18 mouse cellular contexts compared by ENCODE assay signal in genomic region chr10:119211251-119211650, GRCm38 (mm10). TPM values are rescaled to one million over a fixed set of nuclear protein-coding genes. Genes with fewer than 3 reads are reported as not detected.
DNase-seq lines count a peak whose midpoint lies in the region; ATAC-seq and TF ChIP-seq lines count a peak whose summit lies in the region.
"Had no signal": no experiment of that assay in that cellular context is flagged by ENCODE, and none has a peak within 500 bp of the region (broad histone marks: within the 10 kb centered on the region; RNA-seq: fewer than 3 reads in every experiment).

No protein-coding gene starts in this region.

- H3K27me3 ChIP-seq in midbrain, embryonic 13.5 days, result no peaks in the 10 kb centered on the region
- no peaks in the 10 kb centered on the region for H3K27me3 ChIP-seq in midbrain, embryonic 15.5 days (replicated peaks)
- H3K27me3 ChIP-seq: embryonic facial prominence, embryonic 12.5 days; forebrain, embryonic 15.5 days had no signal

- intact Hi-C loops in heart, postnatal 25 days (cut with DNase I), result no loop called here

- H3K4me2 ChIP-seq in midbrain, embryonic 13.5 days (replicated peaks), result no peak overlapping the region
- H3K4me2 ChIP-seq in midbrain, embryonic 15.5 days, result no peak overlapping the region
- H3K4me2 ChIP-seq: embryonic facial prominence, embryonic 12.5 days; forebrain, embryonic 15.5 days had no signal

- no peak for TF ChIP-seq CTCF in brain, embryonic 14.5 days (IDR thresholded peaks at IDR 0.05; ENCODE audit: borderline replicate concordance, extremely low read depth, insufficient read depth, insufficient read length)

- no peak for TF ChIP-seq POLR2A in brain, embryonic 14.5 days (IDR thresholded peaks at IDR 0.05; ENCODE audit: borderline replicate concordance, extremely low read depth, insufficient read depth, insufficient read length, poor library complexity, severe bottlenecking)

- no peaks in the 10 kb centered on the region for H3K9me3 ChIP-seq in midbrain, embryonic 13.5 days
- H3K9me3 ChIP-seq in midbrain, embryonic 15.5 days, result no peaks in the 10 kb centered on the region
- H3K9me3 ChIP-seq: embryonic facial prominence, embryonic 10.5 days; embryonic facial prominence, embryonic 12.5 days; forebrain, embryonic 15.5 days had no signal

- H3K4me3 ChIP-seq in midbrain, embryonic 13.5 days (replicated peaks), result no peak overlapping the region
- no peak overlapping the region for H3K4me3 ChIP-seq in midbrain, embryonic 15.5 days
- H3K4me3 ChIP-seq: embryonic facial prominence, embryonic 10.5 days; embryonic facial prominence, embryonic 12.5 days; forebrain, embryonic 15.5 days had no signal

- DNase-seq in heart, adult 11 months, result peak; percentile 81
- no peak for DNase-seq in heart, postnatal 25 days (ENCODE audit: low spot score)
- DNase-seq in brain, embryonic 14.5 days (ENCODE audit: low read depth), result peak; percentile 37
- no peak for DNase-seq in frontal cortex, postnatal 25 days (ENCODE audit: low spot score in 2 of 2)
- DNase-seq: adrenal gland, adult 2 months; adrenal gland, postnatal 10 days; adrenal gland, postnatal 25 days; cerebellum, adult 11-12 months; cerebellum, adult 2 months; cerebellum, adult 9-10 months; cerebellum, postnatal 10 days; cerebellum, postnatal 25 days; forebrain, postnatal 0 days had no signal

- peak; percentile 53 for ATAC-seq in midbrain, embryonic 13.5 days
- ATAC-seq in midbrain, embryonic 15.5 days (replicated peaks), result no peak
- ATAC-seq: forebrain, embryonic 15.5 days; forebrain, postnatal 0 days had no signal

- no peak overlapping the region for H3K27ac ChIP-seq in midbrain, embryonic 13.5 days
- H3K27ac ChIP-seq in midbrain, embryonic 15.5 days, result no peak overlapping the region
- H3K27ac ChIP-seq: embryonic facial prominence, embryonic 10.5 days; embryonic facial prominence, embryonic 12.5 days; forebrain, embryonic 15.5 days had no signal

- H3K36me3 ChIP-seq in midbrain, embryonic 13.5 days, result peaks cover 80% of the 10 kb centered on the region
- H3K36me3 ChIP-seq in midbrain, embryonic 15.5 days (replicated peaks), result peaks cover 34% of the 10 kb centered on the region

- WGBS in midbrain, embryonic 13.5 days, result 89% methylated on average over 11 of the region's 11 CpGs
- 92% methylated on average over 11 of the region's 11 CpGs for WGBS in midbrain, embryonic 15.5 days

- H3K4me1 ChIP-seq in midbrain, embryonic 13.5 days (replicated peaks), result no peaks in the 10 kb centered on the region
- H3K4me1 ChIP-seq in midbrain, embryonic 15.5 days, result no peaks in the 10 kb centered on the region
- H3K4me1 ChIP-seq: embryonic facial prominence, embryonic 10.5 days; embryonic facial prominence, embryonic 12.5 days; forebrain, embryonic 15.5 days had no signal

- no peak overlapping the region for H3K9ac ChIP-seq in midbrain, embryonic 13.5 days (replicated peaks)
- no peak overlapping the region for H3K9ac ChIP-seq in midbrain, embryonic 15.5 days
- H3K9ac ChIP-seq: embryonic facial prominence, embryonic 12.5 days; forebrain, embryonic 15.5 days; forebrain, postnatal 0 days had no signal

RNA-seq across cellular contexts. Expression of gene Cand1, which starts 28.6 kb away (rescaled TPM):
- 10 to 100 TPM; 35.6 to 42.8 TPM for total RNA-seq in heart, postnatal 25 days (2021)
- polyA plus RNA-seq in midbrain, embryonic 13.5 days (2015; fragmentation: Nextera tagmentation; extraction: Ambion mirVana), result 46.2 and 55.9 TPM in 2 replicates
- polyA plus RNA-seq in midbrain, embryonic 15.5 days (2015; fragmentation: Nextera tagmentation; extraction: Ambion mirVana), result 44.0 and 47.2 TPM in 2 replicates
- 60.5 and 70.5 TPM in 2 replicates for polyA plus RNA-seq in brain, embryonic 14.5 days (2012; rRNA removed)

Comparison
In these comparisons a context has a peak if more than half of its experiments do, and no peak if none do; other contexts are left out.
1. DNase-seq: peak in heart, adult 11 months (single experiment) and brain, embryonic 14.5 days (single experiment); none in heart, postnatal 25 days (single experiment) and frontal cortex, postnatal 25 days (0 of 2).